Mouse (Mus musculus): Measurements from ENCODE around the gene Lrrc34.
A peak's percentile ranks its signal among the peaks of the same experiment; 100 is the strongest.

Gene Lrrc34

GRCm38 (mm10) chr3:30647440-30648090 lies at the start of gene Lrrc34:
Gene Lrrc34 (minus strand): TSS chr3:30647869.
- DNase-seq (ENCODE audit: low spot score in 2 of 2) = no peak

- DNase-seq (ENCODE audit: low spot score in 2 of 2) = peak; percentile 56 to 73
These were observed 48.7 kb upstream of the Lrrc34 start for GRCm38 (mm10) chr3:30696346-30696745.

GRCm38 (mm10) chr3:30695661-30696060 lies 48.0 kb upstream of the Lrrc34 start:
- DNase-seq (ENCODE audit: low spot score in 2 of 2) = no peak

GRCm38 (mm10) chr3:30690976-30691375 lies 43.3 kb upstream of the Lrrc34 start:
- DNase-seq (ENCODE audit: low spot score in 2 of 2) = no peak

- DNase-seq (ENCODE audit: low spot score in 2 of 2) = no peak
These were observed 39.5 kb upstream of the Lrrc34 start for GRCm38 (mm10) chr3:30687216-30687615.

- DNase-seq (ENCODE audit: low spot score in 2 of 2) = no peak
These were observed 35.5 kb upstream of the Lrrc34 start for GRCm38 (mm10) chr3:30683190-30683589.

GRCm38 (mm10) chr3:30658486-30658885 lies 10.8 kb upstream of the Lrrc34 start:
- DNase-seq (ENCODE audit: low spot score in 2 of 2) = no peak

- DNase-seq (ENCODE audit: low spot score in 2 of 2) = no peak
These were observed 8.3 kb upstream of the Lrrc34 start for GRCm38 (mm10) chr3:30655937-30656336.

- DNase-seq (ENCODE audit: low spot score in 2 of 2) = peak in 1 of 2 experiments; percentile 7
These were observed 2.6 kb upstream of the Lrrc34 start for GRCm38 (mm10) chr3:30650062-30650841.

- DNase-seq (ENCODE audit: low spot score in 2 of 2) = no peak
These were observed 797 bp upstream of the Lrrc34 start for GRCm38 (mm10) chr3:30648466-30648865.

- no peak for DNase-seq (ENCODE audit: low spot score in 2 of 2)
These were observed 908 bp downstream of the Lrrc34 start for GRCm38 (mm10) chr3:30646761-30647160.

- no peak for DNase-seq (ENCODE audit: low spot score in 2 of 2)
These were observed 3.5 kb downstream of the Lrrc34 start, which contains the start of gene Lrriq4 for GRCm38 (mm10) chr3:30644207-30644606. Gene Lrriq4 (plus strand): TSS chr3:30644507.

GRCm38 (mm10) chr3:30635629-30636028 lies 12.0 kb downstream of the Lrrc34 start:
- DNase-seq (ENCODE audit: low spot score in 2 of 2) = no peak

GRCm38 (mm10) chr3:30633681-30634080 lies 14.0 kb downstream of the Lrrc34 start:
- DNase-seq (ENCODE audit: low spot score in 2 of 2) = no peak

- DNase-seq (ENCODE audit: low spot score in 2 of 2) = no peak
These were observed 27.5 kb downstream of the Lrrc34 start for GRCm38 (mm10) chr3:30620132-30620531.

GRCm38 (mm10) chr3:30610930-30611329 lies 36.7 kb downstream of the Lrrc34 start:
- DNase-seq (ENCODE audit: low spot score in 2 of 2) = no peak

- no peak for DNase-seq (ENCODE audit: low spot score in 2 of 2)
These were observed 38.7 kb downstream of the Lrrc34 start for GRCm38 (mm10) chr3:30608999-30609398.

GRCm38 (mm10) chr3:30603256-30603655 lies 44.4 kb downstream of the Lrrc34 start:
- DNase-seq (ENCODE audit: low spot score in 2 of 2) = no peak

- no peak for DNase-seq (ENCODE audit: low spot score in 2 of 2)
These were observed 45.0 kb downstream of the Lrrc34 start for GRCm38 (mm10) chr3:30602740-30603098.

- peak; percentile 98 to 99 for DNase-seq (ENCODE audit: low spot score in 2 of 2)
These were observed 45.5 kb downstream of the Lrrc34 start, which contains the start of gene Mynn for GRCm38 (mm10) chr3:30602065-30602739. Gene Mynn (plus strand): TSS chr3:30602065.

- no peak for DNase-seq (ENCODE audit: low spot score in 2 of 2)
These were observed 46.0 kb downstream of the Lrrc34 start for GRCm38 (mm10) chr3:30601610-30602064.

GRCm38 (mm10) chr3:30601175-30601574 lies 46.5 kb downstream of the Lrrc34 start:
- peak; percentile 87 to 94 for DNase-seq (ENCODE audit: low spot score in 2 of 2)

All from frontal cortex, postnatal 36 days (tissue).